Mouse (Mus musculus): ENCODE measurements around the gene S1pr4.

GRCm38 (mm10) chr10:81507691-81508489 lies 8.0 kb upstream of the S1pr4 start:
- TF ChIP-seq CTCF (conservative IDR thresholded peaks at IDR 0.05; ENCODE audit: insufficient read depth, insufficient read length, low read depth, low read length) (no peak), POLR2A (IDR thresholded peaks at IDR 0.05; ENCODE audit: low read depth, low read length) (no peak)

Measured in kidney, adult 2 months (tissue).